Mouse (Mus musculus) myocyte (in vitro differentiated cells): ENCODE data around the gene Asap2.

Experiments
- MYOD1 ChIP-seq, 3 experiments: IDR thresholded peaks; one replicate each; pipeline ENCODE4 v1.6.1; 2011; ENCODE audit warnings: control low read depth in 2 of 3, low read depth in 2 of 3, mild to moderate bottlenecking in 2 of 3, moderate library complexity in 1 of 3; ENCODE audit not compliant: insufficient read length in 2 of 3, control insufficient read depth in 1 of 3
- MYOG ChIP-seq, 3 experiments: IDR thresholded peaks; one replicate each; pipeline ENCODE4 v1.6.1; 2011; ENCODE audit warnings: control low read depth in 2 of 3, low read depth in 2 of 3, mild to moderate bottlenecking in 2 of 3; ENCODE audit not compliant: insufficient read length in 2 of 3, control insufficient read depth in 1 of 3, insufficient read depth in 1 of 3
- POLR2A ChIP-seq: IDR thresholded peaks from one replicate; pipeline ENCODE4 v1.6.1; 2011; ENCODE audit warnings: low read depth, mild to moderate bottlenecking, control low read depth, moderate library complexity; ENCODE audit not compliant: insufficient read length
- TCF12 ChIP-seq: IDR thresholded peaks from one replicate; pipeline ENCODE4 v1.6.1; 2011; ENCODE audit warnings: mild to moderate bottlenecking, control low read depth; ENCODE audit not compliant: poor library complexity, insufficient read depth, severe bottlenecking
- USF1 ChIP-seq: IDR thresholded peaks from one replicate; pipeline ENCODE4 v1.6.1; 2011; ENCODE audit warnings: low read depth, mild to moderate bottlenecking, control low read depth, moderate library complexity

DNA sequence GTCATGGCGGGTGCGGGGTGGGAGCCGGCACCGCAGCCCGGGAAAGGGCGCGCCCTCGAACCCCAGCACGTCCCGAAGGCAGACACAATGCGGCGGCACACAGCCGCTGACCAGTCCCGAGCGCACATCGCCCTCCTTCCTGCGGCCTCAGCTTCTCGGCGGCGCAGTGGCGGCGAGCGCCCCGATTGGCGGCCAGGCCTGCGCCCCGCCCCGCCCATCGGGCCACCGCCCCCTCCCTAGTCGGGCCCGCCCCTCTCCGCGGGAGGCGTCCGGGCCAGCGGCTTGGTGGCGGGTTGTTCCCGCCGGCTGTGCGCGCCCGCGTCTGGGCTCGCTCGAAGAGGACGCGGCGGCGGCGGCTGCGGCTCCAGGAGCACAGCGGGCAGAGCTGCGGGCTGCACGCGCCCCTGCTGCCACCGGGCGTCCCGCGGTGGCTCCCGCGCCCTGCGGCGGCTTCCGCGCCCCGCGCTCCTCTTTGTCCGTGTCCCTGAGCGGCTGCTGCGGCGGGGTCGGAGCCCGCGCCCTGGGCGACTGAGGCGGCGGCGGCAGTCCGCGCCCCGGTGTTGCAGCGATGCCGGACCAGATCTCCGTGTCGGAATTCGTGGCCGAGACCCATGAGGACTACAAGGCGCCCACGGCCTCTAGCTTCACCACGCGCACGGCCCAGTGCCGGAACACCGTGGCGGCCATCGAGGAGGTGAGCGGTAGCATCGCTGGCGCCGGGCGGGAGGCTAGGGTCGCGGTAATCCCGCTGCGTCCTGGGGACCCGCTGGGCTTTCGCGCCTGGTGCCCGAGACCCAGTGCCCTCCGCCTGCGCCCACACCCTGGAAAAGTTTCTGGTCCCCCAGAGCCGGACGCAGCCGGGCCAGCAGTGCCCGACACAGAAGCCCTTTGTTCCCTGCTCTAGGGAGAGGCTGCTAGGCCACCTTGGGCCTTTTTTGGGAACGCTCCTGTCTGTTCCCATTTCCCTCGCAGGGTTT, 121.5 kb downstream of the Asap2 start:
- TF ChIP-seq MYOD1 (IDR thresholded peaks at IDR 0.05; ENCODE audit: control insufficient read depth in 1 of 3, insufficient read length in 2 of 3, low read depth in 2 of 3) = no peak
- no peak for TF ChIP-seq TCF12
- peak; percentile 60 for TF ChIP-seq POLR2A
- no peak for TF ChIP-seq MYOG (IDR thresholded peaks at IDR 0.05; ENCODE audit: control insufficient read depth in 1 of 3, insufficient read depth in 1 of 3, insufficient read length in 2 of 3, low read depth in 2 of 3)
- TF ChIP-seq USF1 = no peak
